11 mouse cellular contexts compared by ENCODE assay signal in the genomic region with DNA sequence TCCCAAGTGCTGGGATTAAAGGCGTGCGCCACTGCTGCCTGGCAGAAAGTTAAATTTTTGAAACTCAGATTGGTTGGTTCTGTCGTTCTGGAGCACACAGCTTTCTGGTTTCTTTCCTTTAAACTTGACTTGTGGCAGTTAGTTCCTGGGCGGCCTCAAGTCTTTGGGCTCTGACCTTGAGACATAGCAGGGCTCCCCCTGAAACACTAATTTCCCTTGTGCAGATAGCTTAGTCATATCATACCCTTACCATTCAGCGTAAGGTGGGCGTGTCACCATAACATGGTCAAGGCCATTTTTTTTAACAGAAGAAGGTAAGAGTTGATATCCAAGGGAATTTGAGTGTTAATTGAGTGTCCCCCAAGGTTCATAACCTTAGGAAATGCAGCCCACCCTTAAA.
DNase-seq lines count a peak whose midpoint lies in the region; ATAC-seq and TF ChIP-seq lines count a peak whose summit lies in the region.
"Had no signal": no experiment of that assay in that cellular context is flagged by ENCODE, and none has a peak within 500 bp of the region (broad histone marks: within the 10 kb centered on the region; RNA-seq: fewer than 3 reads in every experiment).

No protein-coding gene starts in this region.

- ATAC-seq in heart, embryonic 15.5 days (replicated peaks; ENCODE audit: insufficient number of reproducible peaks, insufficient read depth, low FRiP score, low read depth): no peak
- no peak for ATAC-seq in lung, embryonic 14.5 days (ENCODE audit: insufficient read depth)
- no peak for ATAC-seq in forebrain, postnatal 0 days
- no peak for ATAC-seq in midbrain, postnatal 0 days (ENCODE audit: low FRiP score)
- ATAC-seq: activated CD4-positive, CD25-positive, alpha-beta regulatory T cell, adult 4 months had no signal

- peak overlapping the region; percentile 58; the same call in 1 of the 2 replicates for H3K27ac ChIP-seq in heart, embryonic 15.5 days
- H3K27ac ChIP-seq in lung, embryonic 14.5 days (ENCODE audit: low read depth): peak overlapping the region; percentile 75; the same call in 1 of the 2 replicates
- H3K27ac ChIP-seq in forebrain, postnatal 0 days (ENCODE audit: low read depth, low read length): peak overlapping the region; percentile 86
- H3K27ac ChIP-seq in midbrain, postnatal 0 days (ENCODE audit: low read depth, low read length): peak overlapping the region; percentile 83

- peaks cover 43% of the 10 kb centered on the region for H3K4me1 ChIP-seq in heart, embryonic 15.5 days (replicated peaks)
- H3K4me1 ChIP-seq in lung, embryonic 14.5 days (ENCODE audit: insufficient read depth): peaks cover 23% of the 10 kb centered on the region
- H3K4me1 ChIP-seq in forebrain, postnatal 0 days (ENCODE audit: insufficient read depth): peaks cover 12% of the 10 kb centered on the region
- peaks cover 13% of the 10 kb centered on the region; the same call in 1 of the 2 replicates for H3K4me1 ChIP-seq in midbrain, postnatal 0 days (ENCODE audit: insufficient read depth, low read length)

- H3K27me3 ChIP-seq in heart, embryonic 15.5 days: no peaks in the 10 kb centered on the region
- H3K27me3 ChIP-seq in lung, embryonic 14.5 days (ENCODE audit: insufficient read depth, low read length): no peaks in the 10 kb centered on the region
- H3K27me3 ChIP-seq in forebrain, postnatal 0 days (ENCODE audit: insufficient read depth, low read length): no peaks in the 10 kb centered on the region
- no peaks in the 10 kb centered on the region for H3K27me3 ChIP-seq in midbrain, postnatal 0 days (ENCODE audit: insufficient read depth, low read length)
- H3K27me3 ChIP-seq: megakaryocyte, embryonic 14.5 days had no signal

- H3K4me3 ChIP-seq in heart, embryonic 15.5 days: no peak overlapping the region
- H3K4me3 ChIP-seq in lung, embryonic 14.5 days (ENCODE audit: low read depth, low read length): no peak overlapping the region
- H3K4me3 ChIP-seq in forebrain, postnatal 0 days (ENCODE audit: low read depth, low read length): no peak overlapping the region
- no peak overlapping the region; the same call in 1 of the 2 replicates for H3K4me3 ChIP-seq in midbrain, postnatal 0 days (ENCODE audit: low read depth, low read length)
- H3K4me3 ChIP-seq: megakaryocyte, embryonic 14.5 days had no signal

- H3K9me3 ChIP-seq in heart, embryonic 15.5 days (replicated peaks): no peaks in the 10 kb centered on the region
- no peaks in the 10 kb centered on the region for H3K9me3 ChIP-seq in lung, embryonic 14.5 days (ENCODE audit: low read depth, low read length)
- no peaks in the 10 kb centered on the region for H3K9me3 ChIP-seq in forebrain, postnatal 0 days (ENCODE audit: low read length)
- no peaks in the 10 kb centered on the region for H3K9me3 ChIP-seq in midbrain, postnatal 0 days (ENCODE audit: low read length)

- 79% methylated on average over 6 of the region's 6 CpGs for WGBS in heart, embryonic 15.5 days
- 86% methylated on average over 6 of the region's 6 CpGs for WGBS in lung, embryonic 14.5 days
- 85% methylated on average over 6 of the region's 6 CpGs for WGBS in forebrain, postnatal 0 days
- WGBS in midbrain, postnatal 0 days: 90% methylated on average over 6 of the region's 6 CpGs

- no peak for DNase-seq in heart, adult 9 months (ENCODE audit: low spot score in 2 of 2)
- DNase-seq in lung, embryonic 14.5 days: no peak
- no peak for DNase-seq in lung, postnatal 14 days
- DNase-seq in forebrain, postnatal 0 days: no peak
- DNase-seq in midbrain, postnatal 0 days (ENCODE audit: low spot score): no peak
- DNase-seq in left cerebral cortex, postnatal 14 days (ENCODE audit: low spot score in 2 of 2): no peak
- DNase-seq in frontal cortex, postnatal 25 days (ENCODE audit: low spot score in 2 of 2): no peak
- DNase-seq: kidney, adult 9 months had no signal

- no peak overlapping the region for H3K9ac ChIP-seq in heart, embryonic 15.5 days
- no peak overlapping the region for H3K9ac ChIP-seq in lung, embryonic 14.5 days
- H3K9ac ChIP-seq in forebrain, postnatal 0 days: 0 out of 2 replicates have a peak overlapping the region, but pooled peaks have one; percentile 58
- H3K9ac ChIP-seq in midbrain, postnatal 0 days (replicated peaks; ENCODE audit: low read length, poor library complexity, severe bottlenecking): 0 out of 2 replicates have a peak overlapping the region, but pooled peaks have one; percentile 29

- H3K4me2 ChIP-seq in heart, embryonic 15.5 days: peak overlapping the region; percentile 66
- H3K4me2 ChIP-seq in lung, embryonic 14.5 days: peak overlapping the region; percentile 61
- peak overlapping the region; percentile 54; the same call in 1 of the 2 replicates for H3K4me2 ChIP-seq in forebrain, postnatal 0 days (ENCODE audit: low read depth)
- H3K4me2 ChIP-seq in midbrain, postnatal 0 days (ENCODE audit: low read depth, low read length, poor library complexity, severe bottlenecking): peak overlapping the region; percentile 60

- H3K36me3 ChIP-seq in heart, embryonic 15.5 days: no peaks in the 10 kb centered on the region
- H3K36me3 ChIP-seq in lung, embryonic 14.5 days (ENCODE audit: insufficient read depth): peaks cover 9% of the 10 kb centered on the region; the same call in 1 of the 2 replicates
- no peaks in the 10 kb centered on the region; the same call in 1 of the 2 replicates for H3K36me3 ChIP-seq in forebrain, postnatal 0 days (ENCODE audit: insufficient read depth)
- H3K36me3 ChIP-seq in midbrain, postnatal 0 days (ENCODE audit: insufficient read depth, low read length): no peaks in the 10 kb centered on the region

- intact Hi-C loops in left cerebral cortex, postnatal 14 days (cut with DNase I): no loop called here

- TF ChIP-seq CTCF in lung, embryonic 14.5 days (IDR thresholded peaks at IDR 0.05; ENCODE audit: low read depth): no peak
- no peak for TF ChIP-seq CTCF in forebrain, postnatal 0 days (IDR thresholded peaks at IDR 0.05; ENCODE audit: low read depth)
- no peak for TF ChIP-seq CTCF in midbrain, postnatal 0 days (IDR thresholded peaks at IDR 0.05)

Comparison
In these comparisons a context has a peak if more than half of its experiments do, and no peak if none do; other contexts are left out.
1. H3K9ac ChIP-seq: peak in forebrain, postnatal 0 days (single experiment) and midbrain, postnatal 0 days (single experiment); none in heart, embryonic 15.5 days (single experiment) and lung, embryonic 14.5 days (single experiment).
2. Peak in every context shown above with its lines, with median percentiles within 50 percentile points of each other: H3K27ac ChIP-seq and H3K4me2 ChIP-seq.